Mouse (Mus musculus) embryonic facial prominence, embryonic 11.5 days (tissue): Measurements from ENCODE around the gene Tmed6. TPM values are rescaled to one million over a fixed set of nuclear protein-coding genes. Genes with fewer than 3 reads are reported as not detected.

ENCODE experiments used
- ATAC-seq: fragments of 200-750 bp; cut with Nextera tagmentation; replicated peaks from 2 replicates; pipeline ENCODE4 v1.8.0; 2017; ENCODE audit warnings: low read depth; ENCODE audit not compliant: insufficient number of reproducible peaks, low FRiP score, low TSS enrichment
- DNase-seq: peaks from one replicate; pipeline ENCODE4 v3.0.0-alpha.2; 2015; ENCODE audit warnings: low spot score
- H3K27ac ChIP-seq: fragments of 300-500 bp; sonication (generic); replicated peaks from 2 replicates; pipeline ENCODE4 v1.5.1; 2014; ENCODE audit warnings: mild to moderate bottlenecking, low read depth, low read length, control low read depth
- H3K27me3 ChIP-seq: fragments of 300-500 bp; sonication (generic); 2 replicates; pipeline ENCODE4 v1.6.1; 2014; ENCODE audit warnings: mild to moderate bottlenecking, low read length, moderate library complexity, mixed read lengths; ENCODE audit not compliant: control insufficient read depth, insufficient read depth
- H3K36me3 ChIP-seq: fragments of 300-500 bp; sonication (generic); replicated peaks from 2 replicates; pipeline ENCODE4 v1.6.1; 2014; ENCODE audit warnings: low read depth, mild to moderate bottlenecking, low read length, moderate library complexity, mixed read lengths; ENCODE audit not compliant: control insufficient read depth, insufficient read depth
- H3K4me1 ChIP-seq: fragments of 300-500 bp; sonication (generic); 2 replicates; pipeline ENCODE4 v1.6.1; 2014; ENCODE audit warnings: low read length, mixed read lengths; ENCODE audit not compliant: control insufficient read depth, insufficient read depth
- H3K4me2 ChIP-seq: fragments of 300-500 bp; sonication (generic); 2 replicates; pipeline ENCODE4 v1.6.1; 2014; ENCODE audit warnings: low read depth, mild to moderate bottlenecking, control low read depth, low read length, moderate library complexity
- H3K4me3 ChIP-seq: fragments of 300-500 bp; sonication (generic); 2 replicates; pipeline ENCODE4 v1.5.1; 2014; ENCODE audit warnings: low read depth, low read length, control low read depth
- H3K9ac ChIP-seq: fragments of 300-500 bp; sonication (generic); replicated peaks from 2 replicates; pipeline ENCODE4 v1.6.1; 2014; ENCODE audit warnings: mild to moderate bottlenecking, control low read depth, low read length
- H3K9me3 ChIP-seq: fragments of 300-500 bp; sonication (generic); replicated peaks from 2 replicates; pipeline ENCODE4 v1.6.1; 2016; ENCODE audit warnings: mild to moderate bottlenecking, low read length, inconsistent platforms, mixed read lengths; ENCODE audit not compliant: control insufficient read depth
- WGBS: fragments of 180-500 bp; shearing (Covaris S2); extraction: QIAGEN DNeasy Blood & Tissue Kit; methylation state at CpG from one replicate; pipeline ENCODE4 v1.1.7; 2014; 5-methylcytosine and 5-hydroxymethylcytosine counted together
- microRNA-seq: library from miRNA; unstranded; fragments of <30 nt; microRNA quantifications from one replicate; pipeline ENCODE4, GENCODE M21; 2016; ENCODE audit warnings: borderline number of aligned reads
- polyA plus RNA-seq: library from polyadenylated mRNA; unstranded; fragments of >200 nt; fragmentation: Nextera tagmentation; extraction: Ambion mirVana; gene quantifications from 2 replicates; pipeline ENCODE4 v1.2.1, GENCODE M21; 2014

Tmed6 gene
- polyA plus RNA-seq, 1 experiment from 2014 or later: not detected

DNA sequence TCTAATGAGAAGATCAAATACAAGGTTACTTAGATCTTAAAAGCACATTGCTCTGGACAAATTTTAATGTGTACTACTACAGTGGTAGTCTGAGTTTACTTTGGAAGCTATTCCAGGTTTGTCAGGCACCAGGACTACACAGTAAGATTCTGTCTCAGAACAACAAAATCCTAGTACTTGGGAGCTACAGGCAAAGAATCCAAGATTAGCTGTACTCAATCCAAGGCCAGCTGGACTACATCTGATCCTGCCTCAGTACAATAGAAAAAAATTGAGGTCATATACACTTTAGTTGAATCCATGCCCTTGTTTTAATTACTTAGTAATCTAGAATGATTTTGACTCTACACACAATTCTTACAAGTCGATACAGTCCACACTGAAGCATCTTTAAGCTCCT is 50.5 kb downstream of the Tmed6 start:
- Histone ChIP-seq H3K9ac (no peak overlapping the region), H3K27ac (no peak overlapping the region), H3K4me2 (no peak overlapping the region), H3K27me3 (no peaks in the 10 kb centered on the region), H3K36me3 (0 out of 2 replicates have a peak, but pooled peaks cover 3% of the 10 kb centered on the region), H3K9me3 (no peaks in the 10 kb centered on the region), H3K4me3 (no peak overlapping the region), H3K4me1 (no peaks in the 10 kb centered on the region)
- WGBS: 88% methylated on average over 1 of the region's 1 CpGs
- ATAC-seq: no peak
- DNase-seq: no peak

- H3K27me3 ChIP-seq: no peaks in the 10 kb centered on the region
- no peaks in the 10 kb centered on the region for H3K4me1 ChIP-seq
- ATAC-seq (no peak), DNase-seq (no peak)
- H3K27ac ChIP-seq: no peak overlapping the region
- no peaks in the 10 kb centered on the region for H3K9me3 ChIP-seq
- no peak overlapping the region for H3K9ac ChIP-seq
- no peak overlapping the region for H3K4me3 ChIP-seq
- no peak overlapping the region for H3K4me2 ChIP-seq
- WGBS: 84% methylated on average over 2 of the region's 2 CpGs
- H3K36me3 ChIP-seq: 0 out of 2 replicates have a peak, but pooled peaks cover 3% of the 10 kb centered on the region
Measured at GRCm38 (mm10) chr8:107012666-107013065, 52.8 kb downstream of the Tmed6 start.

Small RNA genes lying within 50 kb of the gene (microRNA-seq; reads per million reads assigned to microRNA genes)
- gene Mir7075: 3.8 reads per million

Other genes with a start within 250 kb of the Tmed6 start
- gene Has3, start 195.4 kb downstream of the Tmed6 start, polyA plus RNA-seq: 0.18 and 0.31 TPM in 2 replicates
- gene Utp4, start 172.0 kb downstream of the Tmed6 start, polyA plus RNA-seq: 90.3 and 93.0 TPM in 2 replicates
- gene Sntb2, start 129.9 kb downstream of the Tmed6 start, polyA plus RNA-seq: 7.4 TPM in 2 replicates
- 88.3 and 93.7 TPM in 2 replicates for gene Vps4a, start 34.4 kb downstream of the Tmed6 start, polyA plus RNA-seq
- gene Pdf, start 17.0 kb downstream of the Tmed6 start, polyA plus RNA-seq: 44.8 and 48.3 TPM in 2 replicates
- 42.0 and 44.9 TPM in 2 replicates for gene Cog8, start 9.0 kb downstream of the Tmed6 start, polyA plus RNA-seq
- 113 and 114 TPM in 2 replicates for gene Nip7, start 8.8 kb downstream of the Tmed6 start, polyA plus RNA-seq
- gene Terf2, start 30.9 kb upstream of the Tmed6 start, polyA plus RNA-seq: 16.1 and 16.5 TPM in 2 replicates
- 137 and 145 TPM in 2 replicates for gene Cyb5b, start 85.0 kb upstream of the Tmed6 start, polyA plus RNA-seq
- gene Nfat5, start 227.8 kb upstream of the Tmed6 start, polyA plus RNA-seq: 8.8 and 9.1 TPM in 2 replicates